10 mouse cellular contexts compared by ENCODE assay signal in genomic region chr15:98089421-98090183, GRCm38 (mm10). TPM values are rescaled to one million over a fixed set of nuclear protein-coding genes. Genes with fewer than 3 reads are reported as not detected.
DNase-seq lines count a peak whose midpoint lies in the region; ATAC-seq lines count a peak whose summit lies in the region.
"Had no signal": no experiment of that assay in that cellular context is flagged by ENCODE, and none has a peak within 500 bp of the region (broad histone marks: within the 10 kb centered on the region; RNA-seq: fewer than 3 reads in every experiment).

No protein-coding gene starts in this region.

- H3K9ac ChIP-seq in hindbrain, embryonic 16.5 days (ENCODE audit: low read depth, low read length), result no peak overlapping the region
- H3K9ac ChIP-seq: embryonic facial prominence, embryonic 12.5 days; limb, embryonic 12.5 days had no signal

- peaks cover 22% of the 10 kb centered on the region for H3K4me1 ChIP-seq in hindbrain, embryonic 10.5 days (replicated peaks)
- H3K4me1 ChIP-seq in hindbrain, embryonic 16.5 days (ENCODE audit: control insufficient read depth, insufficient read depth, low read depth, low read length), result peaks cover 15% of the 10 kb centered on the region

- peaks cover 43% of the 10 kb centered on the region for H3K36me3 ChIP-seq in hindbrain, embryonic 10.5 days
- no peaks in the 10 kb centered on the region for H3K36me3 ChIP-seq in hindbrain, embryonic 16.5 days (ENCODE audit: control insufficient read depth, insufficient read depth, low read length)

- 78% methylated on average over 9 of the region's 9 CpGs for WGBS in hindbrain, embryonic 10.5 days
- WGBS in hindbrain, embryonic 16.5 days, result 78% methylated on average over 9 of the region's 9 CpGs

- no peak overlapping the region for H3K27ac ChIP-seq in hindbrain, embryonic 10.5 days
- no peak overlapping the region for H3K27ac ChIP-seq in hindbrain, embryonic 16.5 days (ENCODE audit: low read depth, low read length)
- H3K27ac ChIP-seq: embryonic facial prominence, embryonic 12.5 days; limb, embryonic 12.5 days had no signal

- no peak overlapping the region for H3K4me2 ChIP-seq in hindbrain, embryonic 16.5 days (ENCODE audit: low read length)
- H3K4me2 ChIP-seq: embryonic facial prominence, embryonic 12.5 days; limb, embryonic 12.5 days had no signal

- no peaks in the 10 kb centered on the region for H3K9me3 ChIP-seq in hindbrain, embryonic 10.5 days
- H3K9me3 ChIP-seq in hindbrain, embryonic 16.5 days (ENCODE audit: control insufficient read depth, low read length), result no peaks in the 10 kb centered on the region
- H3K9me3 ChIP-seq: embryonic facial prominence, embryonic 12.5 days; limb, embryonic 12.5 days had no signal

- H3K4me3 ChIP-seq in hindbrain, embryonic 10.5 days, result no peak overlapping the region
- H3K4me3 ChIP-seq in hindbrain, embryonic 16.5 days (ENCODE audit: low read length), result no peak overlapping the region
- H3K4me3 ChIP-seq: embryonic facial prominence, embryonic 12.5 days; limb, embryonic 12.5 days had no signal

- ATAC-seq in hindbrain, embryonic 16.5 days, result no peak
- peak; percentile 47 for ATAC-seq in megakaryocyte progenitor cell, adult 5-6 weeks (replicated peaks; ENCODE audit: poor library complexity)

- no peaks in the 10 kb centered on the region for H3K27me3 ChIP-seq in hindbrain, embryonic 10.5 days (ENCODE audit: insufficient read depth, poor library complexity, severe bottlenecking)
- H3K27me3 ChIP-seq in hindbrain, embryonic 16.5 days (replicated peaks; ENCODE audit: control insufficient read depth, insufficient read depth, low read length), result no peaks in the 10 kb centered on the region
- H3K27me3 ChIP-seq: embryonic facial prominence, embryonic 12.5 days; limb, embryonic 12.5 days had no signal

- DNase-seq in hindbrain, embryonic 10.5 days (ENCODE audit: low spot score), result peak; percentile 9
- DNase-seq in A20 (ENCODE audit: low read depth, low spot score) (peak; percentile 84), NIH3T3 (ENCODE audit: low read depth) (peak; percentile 74)
- DNase-seq in fibroblast of lung, adult 2 months (ENCODE audit: low read depth), result peak; percentile 7
- no peak for DNase-seq in c-Kit-positive CD71-positive TER-119-positive erythroid progenitor cells, embryonic 14.5 days (ENCODE audit: low spot score)
- DNase-seq in frontal cortex, postnatal 36 days (ENCODE audit: low spot score in 2 of 2), result no peak

RNA-seq across cellular contexts. Expression of gene Pfkm, which starts 2.8 kb away (rescaled TPM):
- polyA plus RNA-seq in hindbrain, embryonic 10.5 days (2016; fragmentation: Nextera tagmentation; extraction: Ambion mirVana), result 33.0 and 37.9 TPM in 2 replicates
- 99.4 and 106 TPM in 2 replicates for polyA plus RNA-seq in hindbrain, embryonic 16.5 days (2015; fragmentation: Nextera tagmentation; extraction: Ambion mirVana)
- total RNA-seq in megakaryocyte progenitor cell, adult 5-6 weeks (2015), result 5.4 and 5.9 TPM in 2 replicates
- total RNA-seq in megakaryocyte progenitor cell, adult 5-6 weeks (2017), result 14.1 and 20.0 TPM in 2 replicates

RNA-seq across cellular contexts. Expression of gene Senp1, which starts 3.9 kb away (rescaled TPM):
- 36.5 and 44.1 TPM in 2 replicates for polyA plus RNA-seq in hindbrain, embryonic 10.5 days (2016; fragmentation: Nextera tagmentation; extraction: Ambion mirVana)
- 17.3 and 18.9 TPM in 2 replicates for polyA plus RNA-seq in hindbrain, embryonic 16.5 days (2015; fragmentation: Nextera tagmentation; extraction: Ambion mirVana)
- total RNA-seq in megakaryocyte progenitor cell, adult 5-6 weeks (2015), result 55.1 and 60.2 TPM in 2 replicates
- total RNA-seq in megakaryocyte progenitor cell, adult 5-6 weeks (2017), result 53.0 and 57.6 TPM in 2 replicates

Comparison
In these comparisons a context has a peak if more than half of its experiments do, and no peak if none do; other contexts are left out.
1. DNase-seq: peak in hindbrain, embryonic 10.5 days (single experiment), A20 (single experiment), NIH3T3 (single experiment) and fibroblast of lung, adult 2 months (single experiment); none in c-Kit-positive CD71-positive TER-119-positive erythroid progenitor cells, embryonic 14.5 days (single experiment) and frontal cortex, postnatal 36 days (0 of 2).